Mouse (Mus musculus) kidney, postnatal 4 days (tissue): ENCODE measurements at regions not wholly inside any gene's neighbourhood (a gene's known extent, or its start where the extent isn't known, plus 50 kb on each side); places are given as distances from the start of the nearest gene placed in this dataset.
A peak's percentile ranks its signal among the peaks of the same experiment; 100 is the strongest.
"Not testable (repeated sequence)": the region's sequence is repeated elsewhere in the genome, so short reads cannot be mapped to it uniquely, and the experiment has no call there.

Source experiments
- DNase-seq, 2 experiments: peaks; one replicate each; pipeline ENCODE4 v3.0.0; 2021; ENCODE audit warnings: mixed read lengths in 2 of 2

- DNase-seq, result peak; percentile 3 to 6
These were observed 89.7 kb upstream of the Mageb16 start for GRCm38 (mm10) chrX:79760887-79761286.

GRCm38 (mm10) chrX:79758596-79758995 is 87.4 kb upstream of the Mageb16 start:
- not testable (repeated sequence) for DNase-seq
